Mouse (Mus musculus) CH12.LX (cell line): ENCODE results near the gene Lhx9. TPM values are rescaled to one million over a fixed set of nuclear protein-coding genes. Genes with fewer than 3 reads are reported as not detected.

Source experiments
- DNase-seq: peaks from one replicate; pipeline ENCODE4 v3.0.0-alpha.2; 2013; ENCODE audit errors: extremely low read depth
- H3K27ac ChIP-seq: 2 replicates; pipeline ENCODE4 v1.5.1; 2012; ENCODE audit warnings: low read depth, mild to moderate bottlenecking, control low read depth, moderate library complexity; ENCODE audit not compliant: insufficient read depth
- H3K27me3 ChIP-seq: replicated peaks from 2 replicates; pipeline ENCODE3; 2012; ENCODE audit warnings: inconsistent platforms
- H3K36me3 ChIP-seq, 2 experiments: replicated peaks in 1 of 2; 2 replicates each; pipeline versions ENCODE3 to v1.6.1; 2012; ENCODE audit warnings: inconsistent platforms in 1 of 2, low read length in 1 of 2, mild to moderate bottlenecking in 1 of 2, mixed read lengths in 1 of 2, moderate library complexity in 1 of 2; ENCODE audit not compliant: control insufficient read depth in 1 of 2, insufficient read depth in 1 of 2
- H3K4me1 ChIP-seq, 2 experiments: 2 replicates each; pipeline ENCODE4 v1.6.1; 2012; ENCODE audit warnings: inconsistent platforms in 1 of 2, moderate library complexity in 1 of 2; ENCODE audit not compliant: insufficient read depth in 2 of 2, control insufficient read depth in 1 of 2
- H3K4me2 ChIP-seq: 2 replicates; pipeline ENCODE4 v1.6.1; 2012; ENCODE audit warnings: low read depth, mild to moderate bottlenecking, control low read depth; ENCODE audit not compliant: poor library complexity, insufficient read depth, severe bottlenecking
- H3K4me3 ChIP-seq, 3 experiments: fragments of 150-350 bp in 1 of 3; sonication (generic) in 1 of 3; replicated peaks in 1 of 3; 2 replicates each; pipeline versions ENCODE3 to v1.5.1; 2011 to 2012; ENCODE audit warnings: low read depth in 2 of 3, low read length in 2 of 3, mild to moderate bottlenecking in 2 of 3, moderate library complexity in 2 of 3, control low read depth in 1 of 3, improper control_type of control experiment in 1 of 3, inconsistent platforms in 1 of 3, mixed read lengths in 1 of 3; ENCODE audit not compliant: poor library complexity in 1 of 3
- H3K79me2 ChIP-seq: replicated peaks from 2 replicates; pipeline ENCODE4 v1.6.1; 2012; ENCODE audit warnings: mild to moderate bottlenecking, moderate library complexity; ENCODE audit not compliant: control insufficient read depth, poor library complexity, insufficient read depth, severe bottlenecking; ENCODE audit errors: extremely low read depth
- H3K9ac ChIP-seq: 2 replicates; pipeline ENCODE4 v1.6.1; 2012; ENCODE audit warnings: low read depth, mild to moderate bottlenecking, control low read depth, moderate library complexity; ENCODE audit not compliant: insufficient read depth
- H3K9me3 ChIP-seq: replicated peaks from 2 replicates; pipeline ENCODE3; 2012; ENCODE audit warnings: low read length, inconsistent platforms, mixed read lengths
- CTCF ChIP-seq, 2 experiments: IDR thresholded peaks in 1 of 2; conservative IDR thresholded peaks in 1 of 2; 2 replicates each; pipeline ENCODE4 v1.5.1; 2011 to 2012; ENCODE audit warnings: low read depth in 2 of 2, low read length in 2 of 2, improper control_type of control experiment in 1 of 2, inconsistent platforms in 1 of 2, mild to moderate bottlenecking in 1 of 2, moderate library complexity in 1 of 2
- ETS1 ChIP-seq: conservative IDR thresholded peaks from 2 replicates; pipeline ENCODE4 v1.6.1; 2012; ENCODE audit warnings: low read depth, mild to moderate bottlenecking, inconsistent platforms, low read length, improper control_type of control experiment, moderate library complexity
- GABPA ChIP-seq: IDR thresholded peaks from 2 replicates; pipeline ENCODE4 v1.6.1; 2012; ENCODE audit warnings: low read depth, low read length, improper control_type of control experiment, inconsistent platforms; ENCODE audit not compliant: insufficient replicate concordance
- IRF4 ChIP-seq: IDR thresholded peaks from 2 replicates; pipeline ENCODE4 v1.6.1; 2014; ENCODE audit warnings: low read depth, mild to moderate bottlenecking, inconsistent platforms, low read length, improper control_type of control experiment
- JUN ChIP-seq: IDR thresholded peaks from 2 replicates; pipeline ENCODE4 v1.6.1; 2011; ENCODE audit warnings: low read depth, mild to moderate bottlenecking, low read length, improper control_type of control experiment, moderate library complexity; ENCODE audit not compliant: insufficient read depth
- KAT2A ChIP-seq: IDR thresholded peaks from 2 replicates; pipeline ENCODE4 v1.6.1; 2012; ENCODE audit warnings: low read length, improper control_type of control experiment, inconsistent platforms; ENCODE audit not compliant: insufficient replicate concordance
- MAFK ChIP-seq: IDR thresholded peaks from 2 replicates; pipeline ENCODE4 v1.6.1; 2011; ENCODE audit warnings: low read length, improper control_type of control experiment; ENCODE audit not compliant: insufficient replicate concordance
- MEF2A ChIP-seq: IDR thresholded peaks from 2 replicates; pipeline ENCODE4 v1.6.1; 2014; ENCODE audit warnings: low read depth, mild to moderate bottlenecking, inconsistent platforms, low read length, improper control_type of control experiment, borderline replicate concordance
- MXI1 ChIP-seq: IDR thresholded peaks from 2 replicates; pipeline ENCODE4 v1.6.1; 2011; ENCODE audit warnings: mild to moderate bottlenecking, low read depth, low read length, improper control_type of control experiment
- MYC ChIP-seq: IDR thresholded peaks from 2 replicates; pipeline ENCODE4 v1.6.1; 2011; ENCODE audit warnings: low read depth, mild to moderate bottlenecking, improper control_type of control experiment, low read length
- NELFE ChIP-seq: IDR thresholded peaks from 2 replicates; pipeline ENCODE4 v1.6.1; 2011; ENCODE audit warnings: low read depth, low read length, improper control_type of control experiment
- POLR2A ChIP-seq: IDR thresholded peaks from 2 replicates; pipeline ENCODE4 v1.6.1; 2011; ENCODE audit warnings: low read depth, mild to moderate bottlenecking, improper control_type of control experiment, low read length
- RAD21 ChIP-seq: IDR thresholded peaks from 2 replicates; pipeline ENCODE4 v1.6.1; 2011; ENCODE audit warnings: low read depth, mild to moderate bottlenecking, low read length, improper control_type of control experiment, moderate library complexity
- RCOR1 ChIP-seq: conservative IDR thresholded peaks from 2 replicates; pipeline ENCODE4 v1.6.1; 2012; ENCODE audit warnings: low read depth, mild to moderate bottlenecking, inconsistent platforms, low read length, improper control_type of control experiment
- SIN3A ChIP-seq: IDR thresholded peaks from 2 replicates; pipeline ENCODE4 v1.6.1; 2012; ENCODE audit warnings: low read length, improper control_type of control experiment, inconsistent platforms
- SMC3 ChIP-seq: IDR thresholded peaks from 2 replicates; pipeline ENCODE4 v1.6.1; 2011; ENCODE audit warnings: low read depth, low read length, improper control_type of control experiment
- TCF12 ChIP-seq: IDR thresholded peaks from 2 replicates; pipeline ENCODE4 v1.6.1; 2014; ENCODE audit warnings: low read depth, mild to moderate bottlenecking, inconsistent platforms, low read length, improper control_type of control experiment
- UBTF ChIP-seq: IDR thresholded peaks from 2 replicates; pipeline ENCODE4 v1.6.1; 2012; ENCODE audit warnings: low read depth, mild to moderate bottlenecking, inconsistent platforms, low read length, improper control_type of control experiment, moderate library complexity
- USF2 ChIP-seq: conservative IDR thresholded peaks from 2 replicates; pipeline ENCODE4 v1.6.1; 2011; ENCODE audit warnings: low read depth, low read length, improper control_type of control experiment
- ZC3H11A ChIP-seq: IDR thresholded peaks from 2 replicates; pipeline ENCODE4 v1.6.1; 2012; ENCODE audit warnings: low read depth, mild to moderate bottlenecking, inconsistent platforms, low read length, improper control_type of control experiment
- ZMIZ1 ChIP-seq: IDR thresholded peaks from 2 replicates; pipeline ENCODE4 v1.6.1; 2012; ENCODE audit warnings: low read depth, mild to moderate bottlenecking, inconsistent platforms, low read length, improper control_type of control experiment
- dilution Hi-C: fragments of 300-500 bp; cut with MboI; formaldehyde crosslinking; loops from 2 replicates; pipeline ENCODE4 v1.14.3; 2020; ENCODE audit warnings: low sequenced_read_pairs; ENCODE audit not compliant: extremely low pct_unique_long_range_greater_than_20kb, extremely low pct_ligation_motif_present
- in situ Hi-C: fragments of 300-500 bp; cut with MboI; formaldehyde crosslinking; loops from 3 replicates; pipeline ENCODE4 v1.14.3; 2019; ENCODE audit warnings: low sequenced_read_pairs, low pct_ligation_motif_present, low pct_unique_long_range_greater_than_20kb, mixed read lengths
- polyA plus RNA-seq: library from polyadenylated mRNA; unstranded; fragments of >175 nt; gene quantifications from 2 replicates; pipeline ENCODE4 v1.2.1, GENCODE M21; 2012; ENCODE audit warnings: low read depth; ENCODE audit not compliant: insufficient read length
- total RNA-seq, 2 experiments: library from RNA; depleted of rRNA; stranded (reverse); fragments of 300-350 nt in 1 of 2; fragments of >200 nt in 1 of 2; gene quantifications; 2 replicates each; pipeline ENCODE4 v1.2.3; 2012 to 2014

Gene Lhx9
- total and polyA plus RNA-seq, 3 experiments = 0.09 to 0.23 (median 0.21) TPM

- in situ Hi-C loops (loop anchor here (25.0 kb wide), 2 partner anchors 249 to 324 kb away; no protein-coding TSS in a partner anchor), dilution Hi-C loops (no loop called here)
- H3K9me3 ChIP-seq = no peaks in the 10 kb centered on the region
- no peak for TF ChIP-seq NELFE
- no peak overlapping the region for H3K9ac ChIP-seq
- no peak overlapping the region for H3K4me2 ChIP-seq
- H3K27ac ChIP-seq = no peak overlapping the region
- no peaks in the 10 kb centered on the region for H3K36me3 ChIP-seq
- no peaks in the 10 kb centered on the region for H3K27me3 ChIP-seq
- no peak for DNase-seq
- H3K4me1 ChIP-seq = peaks cover 3 to 12% of the 10 kb centered on the region in 2 experiments; a peak in 3 of 4 replicates
- H3K4me3 ChIP-seq = no peak overlapping the region
- H3K79me2 ChIP-seq = no peaks in the 10 kb centered on the region
Observed at GRCm38 (mm10) chr1:138837786-138838743, 10.3 kb downstream of the Lhx9 start.

DNA sequence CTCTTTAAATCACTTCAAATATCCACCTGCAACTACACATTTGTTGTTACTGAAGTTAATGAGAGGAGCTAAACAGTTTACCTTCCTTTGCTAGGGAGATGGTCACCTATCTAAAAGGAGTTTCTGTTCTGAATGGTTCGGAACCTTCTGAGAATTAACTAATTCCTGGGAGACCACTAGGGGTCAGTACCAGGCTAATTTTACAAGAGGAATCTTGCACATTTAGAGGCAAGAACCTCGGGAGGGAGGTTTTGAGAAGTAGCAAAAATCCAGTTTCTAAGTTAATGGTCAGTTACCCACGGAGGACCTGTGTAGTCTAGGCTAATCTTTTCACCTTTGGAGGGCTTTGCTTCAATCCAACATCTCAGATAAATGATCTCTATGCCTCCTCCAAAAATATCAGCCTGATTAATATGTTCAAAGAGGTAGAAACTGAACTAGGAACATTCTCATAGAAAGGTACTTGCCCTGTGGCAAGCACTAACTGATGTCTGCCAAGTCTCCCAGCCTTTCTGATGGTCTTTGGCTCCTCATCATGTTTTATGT is 12.9 kb downstream of the Lhx9 start:
- no peaks in the 10 kb centered on the region for H3K9me3 ChIP-seq
- H3K4me1 ChIP-seq = peaks cover 3 to 12% of the 10 kb centered on the region in 2 experiments; a peak in 3 of 4 replicates
- H3K79me2 ChIP-seq = no peaks in the 10 kb centered on the region
- DNase-seq = peak; percentile 64
- 0 out of 2 replicates have a peak overlapping the region, but pooled peaks have one; percentile 23 for H3K4me2 ChIP-seq
- no peaks in the 10 kb centered on the region for H3K27me3 ChIP-seq
- TF ChIP-seq MXI1 (no peak), IRF4 (peak; percentile 15; the same call in 1 of the 2 replicates), KAT2A (no peak), RAD21 (peak; percentile 94), POLR2A (no peak), SMC3 (peak; percentile 87), RCOR1 (no peak), ZC3H11A (peak; percentile 75), CTCF (conservative IDR thresholded peaks at IDR 0.05 in 1 of 2, IDR thresholded peaks at IDR 0.05 in 1 of 2; ENCODE audit: low read depth in 2 of 2, low read length in 2 of 2) (peak; percentile 29 to 88; a peak in 3 of 4 replicates)
- TF ChIP-seq, all 38 proteins: peak for 5
- Histone ChIP-seq H3K4me3 (no peak overlapping the region), H3K9ac (no peak overlapping the region), H3K27ac (no peak overlapping the region), H3K36me3 (no peaks in the 10 kb centered on the region)
- dilution Hi-C loops = no loop called here
- in situ Hi-C loops = loop anchor here (25.0 kb wide), 2 partner anchors 252 to 327 kb away; no protein-coding TSS in a partner anchor

GRCm38 (mm10) chr1:138831309-138831708 is 17.1 kb downstream of the Lhx9 start:
- Histone ChIP-seq H3K9ac (no peak overlapping the region; the same call in 1 of the 2 replicates), H3K4me1 (peaks cover 0 to 6% of the 10 kb centered on the region in 2 experiments; a peak in 1 of 4 replicates), H3K4me3 (peak overlapping the region; percentile 23 to 25 (median 25)), H3K36me3 (no peaks in the 10 kb centered on the region), H3K9me3 (no peaks in the 10 kb centered on the region), H3K79me2 (no peaks in the 10 kb centered on the region), H3K4me2 (peak overlapping the region; percentile 46; the same call in 1 of the 2 replicates), H3K27ac (no peak overlapping the region), H3K27me3 (no peaks in the 10 kb centered on the region)
- dilution Hi-C loops = no loop called here
- DNase-seq = peak; percentile 89
- in situ Hi-C loops = loop anchor here (25.0 kb wide), 2 partner anchors 256 to 331 kb away; no protein-coding TSS in a partner anchor
- TF ChIP-seq TCF12 = peak; percentile 79
- peak; percentile 34; the same call in 1 of the 2 replicates for TF ChIP-seq NELFE
- no peak for TF ChIP-seq MYC
- peak; percentile 69; the same call in 1 of the 2 replicates for TF ChIP-seq SIN3A
- no peak for TF ChIP-seq ZMIZ1
- peak; percentile 64; the same call in 1 of the 2 replicates for TF ChIP-seq MXI1
- TF ChIP-seq MEF2A = 0 out of 2 replicates have a peak, but pooled peaks have one; percentile 50
- no peak for TF ChIP-seq USF2
- TF ChIP-seq ETS1 = peak; percentile 22; the same call in 1 of the 2 replicates
- peak; percentile 61 for TF ChIP-seq POLR2A
- TF ChIP-seq JUN = no peak
- TF ChIP-seq GABPA = no peak
- no peak for TF ChIP-seq MAFK
- no peak for TF ChIP-seq CTCF (conservative IDR thresholded peaks at IDR 0.05 in 1 of 2, IDR thresholded peaks at IDR 0.05 in 1 of 2; ENCODE audit: low read depth in 2 of 2, low read length in 2 of 2)
- no peak for TF ChIP-seq UBTF
